In the genomic region with DNA sequence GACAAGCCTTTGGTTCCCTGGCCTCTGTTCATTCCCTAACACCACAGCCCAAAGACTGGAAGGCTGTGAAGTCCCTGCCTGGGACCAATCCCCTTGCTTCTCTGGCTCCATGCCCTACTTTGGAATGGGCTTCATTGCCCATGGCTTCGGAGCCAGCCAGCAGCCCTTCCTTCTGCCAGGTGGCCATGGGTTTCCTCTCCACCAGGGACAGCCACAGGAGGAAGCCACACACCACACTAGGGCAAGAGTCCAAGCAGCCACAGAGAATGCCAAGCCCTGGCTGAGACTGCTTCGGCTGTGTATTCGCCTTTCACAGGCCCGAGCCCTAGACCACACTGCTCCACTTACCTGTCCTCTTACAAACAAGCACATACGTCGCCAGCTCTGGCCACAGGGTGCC, we compare ENCODE assay signal across 10 mouse cellular contexts. TPM values are rescaled to one million over a fixed set of nuclear protein-coding genes. Genes with fewer than 3 reads are reported as not detected.
DNase-seq lines count a peak whose midpoint lies in the region; ATAC-seq and TF ChIP-seq lines count a peak whose summit lies in the region.
"Had no signal": no experiment of that assay in that cellular context is flagged by ENCODE, and none has a peak within 500 bp of the region (broad histone marks: within the 10 kb centered on the region; RNA-seq: fewer than 3 reads in every experiment).

No protein-coding gene starts in this region.

- H3K4me2 ChIP-seq in hindbrain, postnatal 0 days (ENCODE audit: low read depth, low read length) = no peak overlapping the region
- no peak overlapping the region for H3K4me2 ChIP-seq in hindbrain, embryonic 12.5 days (replicated peaks)

- H3K4me1 ChIP-seq in hindbrain, postnatal 0 days (ENCODE audit: insufficient read depth, low read length) = peaks cover 4% of the 10 kb centered on the region; the same call in 1 of the 2 replicates
- H3K4me1 ChIP-seq in hindbrain, embryonic 12.5 days = peaks cover 5% of the 10 kb centered on the region

- peak; percentile 74 for DNase-seq in hindbrain, postnatal 0 days (ENCODE audit: low spot score)
- DNase-seq in thymus, postnatal 4 days = peak; percentile 26
- DNase-seq in thymus, postnatal 0 days (ENCODE audit: low spot score) = no peak
- peak; percentile 90 to 94 for DNase-seq in cerebellum, postnatal 14 days
- no peak for DNase-seq in frontal cortex, postnatal 36 days (ENCODE audit: low spot score in 2 of 2)
- DNase-seq in frontal cortex, postnatal 10 days (ENCODE audit: low spot score in 2 of 2) = no peak
- DNase-seq: heart, postnatal 10 days had no signal

- ATAC-seq in hindbrain, postnatal 0 days = peak; percentile 50
- no peak for ATAC-seq in hindbrain, embryonic 12.5 days (ENCODE audit: low FRiP score)
- ATAC-seq: liver, postnatal 0 days had no signal

- no peaks in the 10 kb centered on the region for H3K9me3 ChIP-seq in hindbrain, postnatal 0 days (ENCODE audit: low read length)
- no peaks in the 10 kb centered on the region for H3K9me3 ChIP-seq in hindbrain, embryonic 12.5 days (replicated peaks)
- H3K9me3 ChIP-seq: G1E had no signal

- H3K36me3 ChIP-seq in hindbrain, postnatal 0 days (ENCODE audit: insufficient read depth, low read length) = no peaks in the 10 kb centered on the region
- no peaks in the 10 kb centered on the region for H3K36me3 ChIP-seq in hindbrain, embryonic 12.5 days
- H3K36me3 ChIP-seq: G1E had no signal

- H3K27me3 ChIP-seq in hindbrain, postnatal 0 days (ENCODE audit: insufficient read depth, low read length) = no peaks in the 10 kb centered on the region
- H3K27me3 ChIP-seq in hindbrain, embryonic 12.5 days = no peaks in the 10 kb centered on the region

- WGBS in hindbrain, postnatal 0 days = 54% methylated on average over 6 of the region's 6 CpGs
- 87% methylated on average over 6 of the region's 6 CpGs for WGBS in hindbrain, embryonic 12.5 days

- no peak overlapping the region for H3K27ac ChIP-seq in hindbrain, postnatal 0 days
- H3K27ac ChIP-seq in hindbrain, embryonic 12.5 days = no peak overlapping the region

- H3K9ac ChIP-seq in hindbrain, postnatal 0 days (replicated peaks; ENCODE audit: low read length) = no peak overlapping the region
- no peak overlapping the region for H3K9ac ChIP-seq in hindbrain, embryonic 12.5 days
- H3K9ac ChIP-seq: liver, postnatal 0 days had no signal

- peak; percentile 30; the same call in 1 of the 2 replicates for TF ChIP-seq CTCF in hindbrain, postnatal 0 days (IDR thresholded peaks at IDR 0.05; ENCODE audit: low read depth)

- H3K4me3 ChIP-seq in hindbrain, postnatal 0 days (ENCODE audit: low read length) = no peak overlapping the region
- no peak overlapping the region for H3K4me3 ChIP-seq in hindbrain, embryonic 12.5 days

RNA-seq across cellular contexts. Expression of gene Cyth4, which starts 9.2 kb away (rescaled TPM):
- 6.4 and 6.8 TPM in 2 replicates for total RNA-seq in hindbrain, postnatal 0 days (2014; rRNA removed)
- 5.7 and 7.2 TPM in 2 replicates for polyA plus RNA-seq in hindbrain, postnatal 0 days (2015; fragmentation: Nextera tagmentation; extraction: Ambion mirVana)
- polyA plus RNA-seq in hindbrain, embryonic 12.5 days (2016; fragmentation: Nextera tagmentation; extraction: Ambion mirVana) = 6.3 and 7.8 TPM in 2 replicates
- 23.0 and 23.7 TPM in 2 replicates for polyA plus RNA-seq in thymus, postnatal 0 days (2015; fragmentation: Nextera tagmentation; extraction: Ambion mirVana)

RNA-seq across cellular contexts. Expression of gene Rac2, which starts 33.5 kb away (rescaled TPM):
- total RNA-seq in hindbrain, postnatal 0 days (2014; rRNA removed) = 2.0 and 3.4 TPM in 2 replicates
- 5.0 and 6.8 TPM in 2 replicates for polyA plus RNA-seq in hindbrain, postnatal 0 days (2015; fragmentation: Nextera tagmentation; extraction: Ambion mirVana)
- 4.9 and 5.7 TPM in 2 replicates for polyA plus RNA-seq in hindbrain, embryonic 12.5 days (2016; fragmentation: Nextera tagmentation; extraction: Ambion mirVana)
- 662 and 779 TPM in 2 replicates for polyA plus RNA-seq in thymus, postnatal 0 days (2015; fragmentation: Nextera tagmentation; extraction: Ambion mirVana)

Comparison
In these comparisons a context has a peak if more than half of its experiments do, and no peak if none do; other contexts are left out.
1. DNase-seq: peak in hindbrain, postnatal 0 days (single experiment), thymus, postnatal 4 days (single experiment) and cerebellum, postnatal 14 days (2 of 2); none in thymus, postnatal 0 days (single experiment), frontal cortex, postnatal 36 days (0 of 2) and frontal cortex, postnatal 10 days (0 of 2).
2. RNA of gene Rac2, which starts 33.5 kb away (polyA plus RNA-seq): 662 to 779 TPM in thymus, postnatal 0 days; 5.0 to 6.8 TPM in hindbrain, postnatal 0 days and 4.9 to 5.7 TPM in hindbrain, embryonic 12.5 days; every median in the first group is over 10 times any median in the second.